Mouse (Mus musculus) right cerebral cortex, postnatal 25 days (tissue): ENCODE results near the gene Tubg2.
"Not testable (repeated sequence)": the region's sequence is repeated elsewhere in the genome, so short reads cannot be mapped to it uniquely, and the experiment has no call there.

ENCODE experiments used
- DNase-seq: peaks from one replicate; pipeline ENCODE4 v3.0.0; 2022

Tubg2 gene

GRCm38 (mm10) chr11:101140164-101140819 is 15.4 kb upstream of the Tubg2 start:
- DNase-seq = no peak

GRCm38 (mm10) chr11:101141088-101141487 is 14.6 kb upstream of the Tubg2 start:
- no peak for DNase-seq

GRCm38 (mm10) chr11:101142215-101142967 is 13.3 kb upstream of the Tubg2 start:
- DNase-seq = no peak

- no peak for DNase-seq
These were observed 12.1 kb upstream of the Tubg2 start for GRCm38 (mm10) chr11:101143338-101144225.

- DNase-seq = no peak
These were observed 9.3 kb upstream of the Tubg2 start for GRCm38 (mm10) chr11:101146377-101146776.

DNA sequence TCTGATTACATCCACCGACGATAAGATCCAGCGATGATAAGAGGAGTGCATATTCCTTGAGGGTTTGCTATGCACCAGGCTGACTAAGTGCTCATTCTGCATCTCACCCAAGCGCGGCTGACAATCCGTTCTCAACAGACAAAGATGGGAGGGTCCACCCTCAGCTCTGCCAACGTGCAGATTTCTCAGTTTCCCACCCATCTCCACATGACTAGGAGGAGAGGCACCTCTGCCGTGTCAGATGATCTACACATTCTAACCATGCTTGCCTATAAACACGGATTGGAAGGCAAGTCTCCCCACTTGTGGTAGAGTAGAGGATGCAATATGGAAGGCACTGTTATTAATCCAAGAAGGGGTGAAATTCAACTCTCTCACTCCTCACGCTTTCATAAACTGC is 7.0 kb upstream of the Tubg2 start:
- no peak for DNase-seq

DNA sequence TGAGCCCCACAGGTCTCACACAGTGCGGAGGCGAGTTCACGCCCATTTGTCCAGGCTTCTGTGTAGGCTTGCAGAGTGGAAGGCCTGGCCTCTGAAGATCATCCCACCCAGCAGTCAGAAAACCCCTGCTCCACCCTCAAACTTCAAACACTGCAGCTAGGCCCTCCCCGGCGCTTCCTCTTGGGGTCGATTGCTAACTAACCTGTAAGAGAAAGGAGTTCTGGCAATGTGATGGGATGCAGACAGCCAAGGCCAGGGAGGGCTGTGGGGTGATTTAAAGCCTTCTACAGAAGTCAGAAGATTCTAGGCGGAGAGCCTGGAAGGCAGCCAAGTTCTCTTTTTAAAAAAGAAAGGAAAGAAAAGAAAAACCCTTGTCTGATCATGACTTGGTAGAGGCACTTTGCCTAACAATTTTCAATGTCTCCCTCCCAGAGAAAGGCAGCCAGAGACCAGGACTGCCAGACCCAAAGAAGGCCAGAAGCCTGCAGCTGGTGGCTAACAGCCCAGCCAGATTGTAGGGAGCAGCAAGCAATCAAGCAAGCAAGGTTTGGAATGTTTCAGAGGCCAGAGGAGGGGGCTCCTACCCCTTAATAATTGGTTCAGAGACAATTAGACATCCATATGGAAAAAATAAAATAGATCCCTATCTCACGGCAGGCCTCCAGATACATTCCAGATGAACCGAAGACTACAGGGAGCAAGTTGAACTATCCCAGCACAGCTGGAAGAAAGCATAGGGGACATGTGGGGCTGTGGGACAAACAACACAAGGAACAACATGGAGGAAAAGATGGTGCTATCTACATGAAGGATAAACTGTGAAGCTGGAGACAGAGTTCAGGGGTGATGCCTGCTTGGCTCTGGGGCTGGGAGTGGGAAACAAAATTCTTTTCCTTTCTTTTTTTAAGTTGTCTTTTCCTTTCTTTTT is 6.3 kb upstream of the Tubg2 start:
- no peak for DNase-seq

- no peak for DNase-seq
These were observed 4.6 kb upstream of the Tubg2 start for GRCm38 (mm10) chr11:101151063-101151462.

DNA sequence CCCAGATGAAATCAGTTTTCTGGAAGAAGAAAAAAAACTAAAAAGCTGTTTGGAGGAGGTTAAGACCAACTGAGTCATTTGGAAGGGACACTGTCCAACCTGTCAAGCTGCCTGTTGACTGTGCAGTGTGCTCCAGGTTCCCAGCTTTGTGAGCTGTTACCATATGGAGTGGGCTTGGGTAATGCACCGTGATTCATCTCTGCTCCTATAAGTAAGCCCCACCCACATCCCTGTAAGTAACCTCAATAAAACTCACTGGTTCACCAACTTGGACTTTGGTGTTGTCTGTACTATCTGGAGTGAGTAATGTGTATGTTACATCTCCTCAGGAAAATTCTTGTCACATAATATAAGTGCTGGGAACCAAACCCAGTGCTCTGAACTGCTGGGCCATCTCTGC is 2.9 kb upstream of the Tubg2 start:
- DNase-seq = no peak

GRCm38 (mm10) chr11:101154648-101155047 is 1.1 kb upstream of the Tubg2 start:
- DNase-seq = no peak

DNA sequence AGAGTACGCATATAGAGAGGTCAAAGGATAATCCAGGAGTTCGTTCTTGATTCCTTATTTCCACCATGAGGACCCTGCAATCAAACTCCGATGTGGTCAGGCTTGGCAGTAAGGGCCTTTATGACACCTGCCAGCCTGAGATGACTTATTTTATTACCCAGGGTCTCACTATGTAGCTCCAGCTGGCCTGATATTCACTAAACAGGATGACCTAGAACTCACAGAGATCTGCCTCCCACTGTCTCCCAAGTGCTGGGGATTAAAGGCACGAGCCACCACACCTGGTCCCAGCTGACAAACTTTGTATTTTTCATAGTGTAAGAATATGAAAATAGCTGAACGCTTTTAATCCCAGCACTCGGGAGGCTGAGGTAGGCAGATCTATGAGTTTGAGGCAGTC is 556 bp upstream of the Tubg2 start:
- no peak for DNase-seq

DNA sequence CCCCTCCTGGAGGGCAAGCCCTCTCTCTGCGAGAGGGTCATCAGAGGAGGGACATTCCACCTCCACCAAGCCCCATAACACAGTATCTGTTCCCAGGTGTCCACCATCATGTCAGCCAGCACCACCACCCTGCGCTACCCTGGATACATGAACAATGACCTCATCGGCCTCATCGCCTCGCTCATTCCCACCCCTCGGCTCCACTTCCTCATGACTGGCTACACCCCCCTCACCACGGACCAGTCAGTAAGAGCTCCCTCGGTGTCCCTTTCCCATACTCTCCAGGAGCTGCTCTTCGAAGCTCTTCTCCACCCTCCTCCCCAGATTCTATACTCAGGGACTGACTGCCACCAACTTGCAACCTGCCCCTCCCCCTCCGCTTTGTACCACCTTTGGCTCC is 4.4 kb downstream of the Tubg2 start:
- DNase-seq = not testable (repeated sequence)

DNA sequence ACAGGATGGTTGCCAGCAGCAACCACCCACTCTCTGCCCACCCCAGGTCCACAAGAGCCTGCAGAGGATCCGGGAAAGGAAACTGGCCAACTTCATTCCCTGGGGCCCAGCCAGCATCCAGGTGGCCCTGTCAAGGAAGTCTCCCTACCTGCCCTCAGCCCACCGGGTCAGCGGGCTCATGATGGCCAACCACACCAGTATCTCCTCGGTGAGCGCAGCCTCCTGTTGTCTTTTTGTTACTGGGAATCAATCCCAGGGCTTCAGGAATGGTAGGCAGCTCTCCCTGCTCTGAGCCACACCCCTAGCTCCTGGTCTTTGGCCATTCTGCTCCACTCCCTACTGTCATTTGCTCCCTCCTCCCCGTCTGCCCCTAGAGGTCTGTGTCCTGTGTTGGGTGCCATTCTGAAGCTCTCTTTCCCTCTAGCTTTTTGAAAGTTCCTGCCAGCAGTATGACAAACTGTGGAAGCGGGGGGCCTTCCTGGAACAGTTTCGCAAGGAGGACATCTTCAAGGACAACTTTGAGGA is 5.3 kb downstream of the Tubg2 start:
- not testable (repeated sequence) for DNase-seq

DNA sequence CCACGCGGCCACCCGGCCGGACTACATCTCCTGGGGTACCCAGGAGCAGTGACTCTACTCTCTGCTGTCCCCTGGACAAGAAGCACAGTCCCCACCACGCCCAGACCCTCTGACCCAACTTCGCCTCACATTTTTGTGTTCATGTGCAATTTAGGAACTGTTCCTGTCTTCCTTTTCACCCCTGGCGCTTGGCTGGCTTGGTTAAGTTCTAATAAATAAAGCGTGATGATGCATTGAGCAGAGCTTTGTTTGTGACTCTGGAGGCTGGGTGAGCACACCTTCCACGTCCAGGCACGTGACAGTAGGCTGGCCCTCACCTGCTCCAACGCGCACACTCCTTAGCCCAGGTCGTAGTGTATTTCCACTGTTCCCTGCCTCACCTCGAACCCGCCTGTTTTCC is 5.8 kb downstream of the Tubg2 start:
- DNase-seq = no peak

- DNase-seq = no peak
These were observed 6.6 kb downstream of the Tubg2 start for GRCm38 (mm10) chr11:101162301-101162700.

GRCm38 (mm10) chr11:101162772-101163171 is 7.1 kb downstream of the Tubg2 start:
- DNase-seq = no peak

GRCm38 (mm10) chr11:101163476-101164350 is 8.0 kb downstream of the Tubg2 start:
- DNase-seq = no peak

- no peak for DNase-seq
These were observed 8.6 kb downstream of the Tubg2 start for GRCm38 (mm10) chr11:101164351-101164665.

DNA sequence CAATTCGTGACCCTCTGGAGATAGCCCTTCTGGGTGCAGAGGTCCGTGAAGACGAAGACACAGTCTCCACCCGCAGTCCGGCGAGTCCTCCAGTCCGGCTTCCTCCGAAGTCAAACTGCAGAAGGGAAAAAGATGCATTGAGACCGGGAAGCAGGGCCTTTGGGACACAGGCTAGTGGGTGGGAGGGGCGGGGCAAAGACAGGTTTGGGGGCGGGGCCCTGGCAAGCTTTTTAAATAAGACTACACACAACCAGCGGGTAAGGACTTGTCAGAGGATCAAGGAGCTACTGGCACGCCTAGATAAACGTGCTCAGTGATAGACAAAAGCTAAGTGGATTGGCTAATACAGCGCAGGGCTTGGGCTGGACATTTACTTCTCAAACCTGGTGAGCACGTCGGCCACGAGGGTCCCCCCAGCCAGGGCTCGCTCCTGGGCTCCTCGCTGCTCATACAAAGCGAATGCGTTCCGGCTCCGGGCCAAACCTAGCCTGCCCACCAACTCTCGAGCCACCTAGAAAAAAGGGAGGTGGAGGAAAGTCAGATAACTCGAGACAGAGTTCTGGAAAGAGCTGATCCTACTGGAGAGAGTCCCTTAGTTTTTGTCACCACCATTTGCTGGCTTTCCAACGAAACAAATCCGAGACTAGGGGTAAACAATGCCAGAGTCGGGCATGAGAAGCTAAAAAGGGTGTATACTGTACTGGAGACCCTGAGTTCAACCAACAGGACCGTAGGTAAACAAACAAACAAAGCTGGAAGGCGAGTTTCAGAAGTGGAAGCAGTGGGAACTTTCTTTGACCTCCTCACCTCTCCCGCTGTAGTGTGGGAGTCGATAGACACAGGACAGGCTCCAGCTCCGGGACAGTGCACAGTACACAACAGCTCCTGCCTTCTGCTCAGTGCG is 9.2 kb downstream of the Tubg2 start:
- no peak for DNase-seq

GRCm38 (mm10) chr11:101166357-101166756 is 10.7 kb downstream of the Tubg2 start:
- no peak for DNase-seq
